In the genomic region with DNA sequence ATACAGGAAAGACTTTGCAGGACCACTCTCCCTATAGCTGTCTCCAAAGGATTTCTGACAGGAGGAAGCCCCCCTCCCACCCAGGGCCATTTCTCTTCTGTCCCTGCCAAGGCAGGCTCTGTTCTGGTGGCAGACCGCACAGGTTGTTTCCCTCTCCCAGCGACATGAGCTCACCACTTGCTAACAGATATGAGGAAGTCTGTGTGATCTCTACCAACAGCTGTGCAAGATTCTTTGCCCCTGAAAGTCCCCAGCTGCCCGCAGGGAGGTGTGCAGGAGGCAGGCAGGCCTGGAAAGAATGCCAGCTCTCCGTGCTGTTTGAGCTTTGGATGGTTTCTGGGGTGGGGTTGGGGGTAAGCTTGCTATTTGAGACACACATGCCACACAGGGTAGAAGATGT, we compare ENCODE assay signal across 10 mouse cellular contexts. TPM values are rescaled to one million over a fixed set of nuclear protein-coding genes. Genes with fewer than 3 reads are reported as not detected.
DNase-seq lines count a peak whose midpoint lies in the region; ATAC-seq and TF ChIP-seq lines count a peak whose summit lies in the region.
"Had no signal": no experiment of that assay in that cellular context is flagged by ENCODE, and none has a peak within 500 bp of the region (broad histone marks: within the 10 kb centered on the region; RNA-seq: fewer than 3 reads in every experiment).

No protein-coding gene starts in this region.

- no peak for TF ChIP-seq POLR2A in CH12.LX (IDR thresholded peaks at IDR 0.05; ENCODE audit: low read depth, low read length)

- no peak; the same call in 1 of the 2 replicates for TF ChIP-seq RAD21 in CH12.LX (IDR thresholded peaks at IDR 0.05; ENCODE audit: low read depth, low read length)

- peak; percentile 27; the same call in 1 of the 2 replicates for ATAC-seq in heart, postnatal 0 days (ENCODE audit: insufficient read depth, low read depth)
- ATAC-seq in forebrain, embryonic 12.5 days (ENCODE audit: low FRiP score), result no peak
- ATAC-seq in midbrain, embryonic 14.5 days (ENCODE audit: low FRiP score, low TSS enrichment), result no peak
- ATAC-seq: intestine, postnatal 0 days had no signal

- no peak overlapping the region for H3K4me3 ChIP-seq in heart, postnatal 0 days (ENCODE audit: low read depth, low read length)
- no peak overlapping the region for H3K4me3 ChIP-seq in CH12.LX (replicated peaks in 1 of 3; ENCODE audit: low read depth in 2 of 3, low read length in 2 of 3, poor library complexity in 1 of 3)
- H3K4me3 ChIP-seq in forebrain, embryonic 12.5 days (replicated peaks), result no peak overlapping the region
- no peak overlapping the region for H3K4me3 ChIP-seq in midbrain, embryonic 14.5 days (replicated peaks; ENCODE audit: low read depth, low read length)
- H3K4me3 ChIP-seq: stomach, embryonic 15.5 days had no signal

- no peak overlapping the region for H3K27ac ChIP-seq in heart, postnatal 0 days (ENCODE audit: low read depth)
- no peak overlapping the region for H3K27ac ChIP-seq in CH12.LX (ENCODE audit: insufficient read depth, low read depth)
- peak overlapping the region; percentile 48 for H3K27ac ChIP-seq in forebrain, embryonic 12.5 days
- no peak overlapping the region for H3K27ac ChIP-seq in midbrain, embryonic 14.5 days (replicated peaks; ENCODE audit: low read depth, low read length)
- H3K27ac ChIP-seq: stomach, embryonic 15.5 days had no signal

- dilution Hi-C loops in CH12.LX (cut with MboI; ENCODE audit: extremely low pct_ligation_motif_present, extremely low pct_unique_long_range_greater_than_20kb, low sequenced_read_pairs), result no loop called here

- no peak for TF ChIP-seq EP300 in heart, postnatal 0 days (IDR thresholded peaks at IDR 0.05; ENCODE audit: low read depth)
- peak; percentile 45; the same call in 1 of the 2 replicates for TF ChIP-seq EP300 in CH12.LX (IDR thresholded peaks at IDR 0.05; ENCODE audit: low read length)

- H3K4me1 ChIP-seq in heart, postnatal 0 days (ENCODE audit: control insufficient read depth, insufficient read depth), result no peaks in the 10 kb centered on the region
- H3K4me1 ChIP-seq in CH12.LX (ENCODE audit: control insufficient read depth in 1 of 2, insufficient read depth in 2 of 2), result peaks cover 3 to 44% of the 10 kb centered on the region in 2 experiments
- H3K4me1 ChIP-seq in forebrain, embryonic 12.5 days, result peaks cover 42% of the 10 kb centered on the region
- H3K4me1 ChIP-seq in midbrain, embryonic 14.5 days (ENCODE audit: control insufficient read depth, insufficient read depth, low read length), result peaks cover 19% of the 10 kb centered on the region

- H3K79me2 ChIP-seq in CH12.LX (replicated peaks; ENCODE audit: control insufficient read depth, extremely low read depth, insufficient read depth, poor library complexity, severe bottlenecking), result no peaks in the 10 kb centered on the region

- H3K27me3 ChIP-seq in heart, postnatal 0 days (ENCODE audit: control insufficient read depth, insufficient read depth, low read length), result no peaks in the 10 kb centered on the region
- peaks cover 2% of the 10 kb centered on the region for H3K27me3 ChIP-seq in CH12.LX (replicated peaks)
- H3K27me3 ChIP-seq in forebrain, embryonic 12.5 days, result no peaks in the 10 kb centered on the region
- no peaks in the 10 kb centered on the region for H3K27me3 ChIP-seq in midbrain, embryonic 14.5 days (ENCODE audit: control insufficient read depth, insufficient read depth, low read length)
- H3K27me3 ChIP-seq: stomach, embryonic 15.5 days had no signal

- no peak for TF ChIP-seq CTCF in heart, postnatal 0 days (IDR thresholded peaks at IDR 0.05; ENCODE audit: low read depth)
- TF ChIP-seq CTCF in CH12.LX (conservative IDR thresholded peaks at IDR 0.05 in 1 of 2, IDR thresholded peaks at IDR 0.05 in 1 of 2; ENCODE audit: low read depth in 2 of 2, low read length in 2 of 2), result 0 out of 4 replicates have a peak, but pooled peaks of 1 of the 2 experiments have one; percentile 14

- in situ Hi-C loops in CH12.LX (cut with MboI; ENCODE audit: low pct_ligation_motif_present, low pct_unique_long_range_greater_than_20kb, low sequenced_read_pairs), result no loop called here

- WGBS in heart, postnatal 0 days, result 13% methylated on average over 4 of the region's 4 CpGs
- WGBS in forebrain, embryonic 12.5 days, result 38% methylated on average over 4 of the region's 4 CpGs
- 29% methylated on average over 4 of the region's 4 CpGs for WGBS in midbrain, embryonic 14.5 days

- H3K4me2 ChIP-seq in heart, postnatal 0 days (ENCODE audit: low read depth, low read length), result no peak overlapping the region
- H3K4me2 ChIP-seq in CH12.LX (ENCODE audit: insufficient read depth, low read depth, poor library complexity, severe bottlenecking), result no peak overlapping the region
- no peak overlapping the region for H3K4me2 ChIP-seq in forebrain, embryonic 12.5 days
- no peak overlapping the region for H3K4me2 ChIP-seq in midbrain, embryonic 14.5 days (ENCODE audit: low read length)
- H3K4me2 ChIP-seq: stomach, embryonic 15.5 days had no signal

- DNase-seq in heart, postnatal 0 days (ENCODE audit: low spot score), result no peak
- DNase-seq in heart, postnatal 14 days, result no peak
- peak; percentile 63 for DNase-seq in CH12.LX (ENCODE audit: extremely low read depth)
- peak; percentile 33 for DNase-seq in midbrain, embryonic 14.5 days
- DNase-seq in kidney, postnatal 10 days, result no peak
- no peak for DNase-seq in right cerebral cortex, postnatal 25 days

- H3K9ac ChIP-seq in heart, postnatal 0 days (replicated peaks; ENCODE audit: low read depth, low read length), result no peak overlapping the region
- H3K9ac ChIP-seq in CH12.LX (ENCODE audit: insufficient read depth, low read depth), result no peak overlapping the region
- no peak overlapping the region for H3K9ac ChIP-seq in forebrain, embryonic 12.5 days
- H3K9ac ChIP-seq in midbrain, embryonic 14.5 days (replicated peaks; ENCODE audit: low read length), result no peak overlapping the region
- H3K9ac ChIP-seq: stomach, embryonic 15.5 days had no signal

- intact Hi-C loops in heart, postnatal 14 days (cut with DNase I), result no loop called here

- H3K36me3 ChIP-seq in heart, postnatal 0 days (replicated peaks; ENCODE audit: control insufficient read depth, insufficient read depth, low read length), result no peaks in the 10 kb centered on the region
- H3K36me3 ChIP-seq in CH12.LX (replicated peaks in 1 of 2; ENCODE audit: control insufficient read depth in 1 of 2, insufficient read depth in 1 of 2, low read length in 1 of 2), result no peaks in the 10 kb centered on the region
- no peaks in the 10 kb centered on the region for H3K36me3 ChIP-seq in forebrain, embryonic 12.5 days (replicated peaks)
- no peaks in the 10 kb centered on the region for H3K36me3 ChIP-seq in midbrain, embryonic 14.5 days (ENCODE audit: control insufficient read depth, insufficient read depth, low read length)
- H3K36me3 ChIP-seq: stomach, embryonic 15.5 days had no signal

- no peaks in the 10 kb centered on the region for H3K9me3 ChIP-seq in heart, postnatal 0 days (replicated peaks; ENCODE audit: control insufficient read depth, low read length)
- no peaks in the 10 kb centered on the region for H3K9me3 ChIP-seq in CH12.LX (replicated peaks; ENCODE audit: low read length)
- H3K9me3 ChIP-seq in forebrain, embryonic 12.5 days, result no peaks in the 10 kb centered on the region
- H3K9me3 ChIP-seq in midbrain, embryonic 14.5 days (ENCODE audit: control insufficient read depth, low read length), result no peaks in the 10 kb centered on the region
- H3K9me3 ChIP-seq: megakaryocyte, embryonic 14.5 days; stomach, embryonic 15.5 days had no signal

TF ChIP-seq in CH12.LX, 34 proteins besides CTCF, POLR2A, EP300 and RAD21:
- no peak for TF ChIP-seq MAZ (IDR thresholded peaks at IDR 0.05; ENCODE audit: low read depth, low read length)
- TF ChIP-seq MYC (IDR thresholded peaks at IDR 0.05; ENCODE audit: low read depth, low read length), result 0 out of 2 replicates have a peak, but pooled peaks have one; percentile 23
- TF ChIP-seq BHLHE40 (IDR thresholded peaks at IDR 0.05; ENCODE audit: low read depth, low read length), result peak; percentile 67
- TF ChIP-seq ETS1 (conservative IDR thresholded peaks at IDR 0.05; ENCODE audit: low read depth, low read length), result peak; percentile 56
- TF ChIP-seq IRF4 (IDR thresholded peaks at IDR 0.05; ENCODE audit: low read depth, low read length), result 0 out of 2 replicates have a peak, but pooled peaks have one; percentile 27
TF ChIP-seq in CH12.LX: peak in this region for 4.

RNA-seq across cellular contexts. Expression of a gene that starts 38.9 kb away (rescaled TPM):
- 7.6 and 11.9 TPM in 2 replicates for total RNA-seq in heart, postnatal 0 days (2014; rRNA removed; ENCODE audit: low replicate concordance)
- polyA plus RNA-seq in heart, postnatal 0 days (2015; fragmentation: Nextera tagmentation; extraction: Ambion mirVana), result 8.4 and 8.8 TPM in 2 replicates
- 10 to 100 TPM in 1 of 2 experiments, 1 to 10 TPM in 1; 7.7 to 10.7 TPM for total RNA-seq in heart, postnatal 14 days (2021)
- total RNA-seq in CH12.LX (2012; rRNA removed) (8.9 and 9.2 TPM in 2 replicates), CH12.LX (2014; rRNA removed) (7.2 and 9.7 TPM in 2 replicates)
- polyA plus RNA-seq in CH12.LX (2012; ENCODE audit: insufficient read length, low read depth), result 10.4 and 11.4 TPM in 2 replicates
- polyA plus RNA-seq in forebrain, embryonic 12.5 days (2016; fragmentation: Nextera tagmentation; extraction: Ambion mirVana), result 69.2 and 75.3 TPM in 2 replicates
- 79.6 and 111 TPM in 2 replicates for polyA plus RNA-seq in midbrain, embryonic 14.5 days (2014; fragmentation: Nextera tagmentation; extraction: Ambion mirVana)

Comparison
In these comparisons a context has a peak if more than half of its experiments do, and no peak if none do; other contexts are left out.
1. DNase-seq: peak in CH12.LX (single experiment) and midbrain, embryonic 14.5 days (single experiment); none in heart, postnatal 0 days (single experiment), heart, postnatal 14 days (0 of 2), kidney, postnatal 10 days (single experiment) and right cerebral cortex, postnatal 25 days (single experiment).